Mouse (Mus musculus): Measurements from ENCODE around the gene Rad54l. TPM values are rescaled to one million over a fixed set of nuclear protein-coding genes. Genes with fewer than 3 reads are reported as not detected.

Gene Rad54l
- polyA plus RNA-seq, 1 experiment: 2.7 TPM

GRCm38 (mm10) chr4:116141736-116142135, 18.2 kb upstream of the Rad54l start:
- WGBS: 95% methylated on average over 1 of the region's 1 CpGs
- TF ChIP-seq CTCF (IDR thresholded peaks at IDR 0.05; ENCODE audit: extremely low read depth, insufficient read depth, insufficient read length, insufficient replicate concordance): no peak
- no peak for TF ChIP-seq POLR2A (IDR thresholded peaks at IDR 0.05; ENCODE audit: low read depth, low read length)
- no peak for DNase-seq (ENCODE audit: low read depth in 1 of 2, low spot score in 2 of 2)
- Histone ChIP-seq H3K36me3 (ENCODE audit: control insufficient read depth, insufficient read depth, low read length) (no peaks in the 10 kb centered on the region), H3K4me1 (ENCODE audit: control insufficient read depth, insufficient read depth, insufficient read length) (peaks cover 11% of the 10 kb centered on the region), H3K27ac (ENCODE audit: insufficient read depth, low read length) (no peak overlapping the region), H3K27me3 (ENCODE audit: control insufficient read depth, insufficient read depth, low read length) (peaks cover 4% of the 10 kb centered on the region), H3K4me3 (ENCODE audit: extremely low read depth, insufficient read depth, insufficient read length) (no peak overlapping the region)

- Histone ChIP-seq H3K27ac (ENCODE audit: insufficient read depth, low read length) (no peak overlapping the region), H3K4me3 (ENCODE audit: extremely low read depth, insufficient read depth, insufficient read length) (no peak overlapping the region), H3K27me3 (ENCODE audit: control insufficient read depth, insufficient read depth, low read length) (peaks cover 4% of the 10 kb centered on the region), H3K4me1 (ENCODE audit: control insufficient read depth, insufficient read depth, insufficient read length) (peaks cover 11% of the 10 kb centered on the region), H3K36me3 (ENCODE audit: control insufficient read depth, insufficient read depth, low read length) (no peaks in the 10 kb centered on the region)
- WGBS: 90% methylated on average over 7 of the region's 7 CpGs
- no peak for DNase-seq (ENCODE audit: low read depth in 1 of 2, low spot score in 2 of 2)
- TF ChIP-seq POLR2A (IDR thresholded peaks at IDR 0.05; ENCODE audit: low read depth, low read length) (no peak), CTCF (IDR thresholded peaks at IDR 0.05; ENCODE audit: extremely low read depth, insufficient read depth, insufficient read length, insufficient replicate concordance) (no peak)
Measured at GRCm38 (mm10) chr4:116140801-116141574, 17.5 kb upstream of the Rad54l start.

- Histone ChIP-seq H3K27ac (ENCODE audit: insufficient read depth, low read length) (0 out of 2 replicates have a peak overlapping the region, but pooled peaks have one; percentile 27), H3K4me3 (ENCODE audit: extremely low read depth, insufficient read depth, insufficient read length) (no peak overlapping the region), H3K4me1 (ENCODE audit: control insufficient read depth, insufficient read depth, insufficient read length) (peaks cover 4% of the 10 kb centered on the region; the same call in 1 of the 2 replicates), H3K27me3 (ENCODE audit: control insufficient read depth, insufficient read depth, low read length) (no peaks in the 10 kb centered on the region; the same call in 1 of the 2 replicates), H3K36me3 (ENCODE audit: control insufficient read depth, insufficient read depth, low read length) (no peaks in the 10 kb centered on the region)
- 54% methylated on average over 13 of the region's 13 CpGs for WGBS
- peak; percentile 30 to 50 for DNase-seq (ENCODE audit: low read depth in 1 of 2, low spot score in 2 of 2)
- TF ChIP-seq POLR2A (IDR thresholded peaks at IDR 0.05; ENCODE audit: low read depth, low read length): no peak
- no peak for TF ChIP-seq CTCF (IDR thresholded peaks at IDR 0.05; ENCODE audit: extremely low read depth, insufficient read depth, insufficient read length, insufficient replicate concordance)
Measured at GRCm38 (mm10) chr4:116137421-116137996, 14.0 kb upstream of the Rad54l start.

DNA sequence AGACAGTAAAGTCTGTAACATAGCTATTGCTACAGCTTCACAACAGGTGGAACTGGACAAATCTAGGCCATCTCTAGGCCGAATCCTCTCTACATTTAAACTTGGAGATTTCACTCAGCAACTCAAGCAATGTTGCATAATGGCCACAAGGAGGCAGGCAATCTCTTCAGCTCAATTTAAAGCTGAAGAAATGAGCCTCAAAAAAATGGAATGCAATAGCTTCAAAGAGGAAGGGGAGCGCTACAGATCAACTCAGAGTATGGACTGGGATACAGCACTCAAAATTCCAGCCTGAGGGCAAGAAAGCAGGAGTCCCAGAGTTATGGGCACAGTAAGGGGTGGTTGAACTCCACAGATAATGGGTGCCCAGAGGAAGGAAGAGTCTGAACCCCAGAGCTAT, 11.5 kb upstream of the Rad54l start:
- DNase-seq (ENCODE audit: low read depth in 1 of 2, low spot score in 2 of 2): no peak
- Histone ChIP-seq H3K27me3 (ENCODE audit: control insufficient read depth, insufficient read depth, low read length) (no peaks in the 10 kb centered on the region), H3K4me3 (ENCODE audit: extremely low read depth, insufficient read depth, insufficient read length) (no peak overlapping the region), H3K4me1 (ENCODE audit: control insufficient read depth, insufficient read depth, insufficient read length) (peaks cover 4% of the 10 kb centered on the region; the same call in 1 of the 2 replicates), H3K36me3 (ENCODE audit: control insufficient read depth, insufficient read depth, low read length) (no peaks in the 10 kb centered on the region), H3K27ac (ENCODE audit: insufficient read depth, low read length) (no peak overlapping the region)
- TF ChIP-seq CTCF (IDR thresholded peaks at IDR 0.05; ENCODE audit: extremely low read depth, insufficient read depth, insufficient read length, insufficient replicate concordance) (peak; percentile 18; the same call in 1 of the 2 replicates), POLR2A (IDR thresholded peaks at IDR 0.05; ENCODE audit: low read depth, low read length) (no peak)
- WGBS: 44% methylated on average over 2 of the region's 2 CpGs

DNA sequence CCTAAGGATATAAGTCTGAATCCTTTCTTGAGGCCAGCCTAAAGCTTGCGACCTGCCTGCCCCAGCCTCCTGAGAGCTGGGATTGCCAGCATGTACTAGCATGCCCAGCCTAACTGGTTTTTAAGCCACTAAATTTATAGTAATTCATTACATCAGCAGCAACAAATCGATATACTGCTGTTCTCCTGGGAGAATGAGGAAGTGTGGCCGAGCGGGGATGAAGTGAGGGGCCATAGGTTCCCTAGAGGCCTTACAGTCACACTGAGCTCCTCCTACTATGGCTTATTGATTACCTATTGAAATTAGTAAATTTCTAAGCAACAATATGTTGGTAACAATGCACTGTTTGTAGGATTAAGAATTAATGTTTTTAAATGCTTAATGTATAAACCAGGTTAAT, 9.6 kb upstream of the Rad54l start:
- Histone ChIP-seq H3K27ac (ENCODE audit: insufficient read depth, low read length) (no peak overlapping the region), H3K27me3 (ENCODE audit: control insufficient read depth, insufficient read depth, low read length) (no peaks in the 10 kb centered on the region), H3K4me1 (ENCODE audit: control insufficient read depth, insufficient read depth, insufficient read length) (peaks cover 4% of the 10 kb centered on the region; the same call in 1 of the 2 replicates), H3K36me3 (ENCODE audit: control insufficient read depth, insufficient read depth, low read length) (no peaks in the 10 kb centered on the region), H3K4me3 (ENCODE audit: extremely low read depth, insufficient read depth, insufficient read length) (no peak overlapping the region)
- TF ChIP-seq POLR2A (IDR thresholded peaks at IDR 0.05; ENCODE audit: low read depth, low read length) (no peak), CTCF (IDR thresholded peaks at IDR 0.05; ENCODE audit: extremely low read depth, insufficient read depth, insufficient read length, insufficient replicate concordance) (no peak)
- no peak for DNase-seq (ENCODE audit: low read depth in 1 of 2, low spot score in 2 of 2)
- 49% methylated on average over 4 of the region's 4 CpGs for WGBS

DNA sequence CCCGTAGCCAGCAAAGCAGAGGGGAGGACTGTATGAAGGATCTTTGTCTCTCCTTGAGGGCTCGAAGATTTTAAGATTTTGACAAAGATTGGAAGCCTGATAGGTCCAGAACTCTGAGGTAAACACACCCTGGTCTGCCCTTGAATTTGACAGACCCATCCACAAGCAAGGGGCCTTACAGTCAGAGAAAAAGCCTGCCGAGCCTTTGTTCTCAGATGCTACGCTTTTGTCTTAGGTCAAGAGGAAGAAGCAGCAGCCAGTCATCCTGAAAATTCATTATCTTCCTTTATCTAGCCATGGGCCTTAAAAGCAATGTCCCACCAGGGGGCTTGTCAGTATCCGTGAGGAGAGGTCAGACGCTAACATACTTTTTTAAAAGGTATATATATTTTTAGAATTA, 4.5 kb upstream of the Rad54l start:
- 90% methylated on average over 6 of the region's 6 CpGs for WGBS
- no peak for TF ChIP-seq CTCF (IDR thresholded peaks at IDR 0.05; ENCODE audit: extremely low read depth, insufficient read depth, insufficient read length, insufficient replicate concordance)
- no peak for TF ChIP-seq POLR2A (IDR thresholded peaks at IDR 0.05; ENCODE audit: low read depth, low read length)
- peaks cover 3% of the 10 kb centered on the region; the same call in 1 of the 2 replicates for H3K4me1 ChIP-seq (ENCODE audit: control insufficient read depth, insufficient read depth, insufficient read length)
- no peaks in the 10 kb centered on the region for H3K27me3 ChIP-seq (ENCODE audit: control insufficient read depth, insufficient read depth, low read length)
- H3K4me3 ChIP-seq (ENCODE audit: extremely low read depth, insufficient read depth, insufficient read length): no peak overlapping the region
- H3K36me3 ChIP-seq (ENCODE audit: control insufficient read depth, insufficient read depth, low read length): no peaks in the 10 kb centered on the region
- DNase-seq (ENCODE audit: low read depth in 1 of 2, low spot score in 2 of 2): no peak
- no peak overlapping the region for H3K27ac ChIP-seq (ENCODE audit: insufficient read depth, low read length)
